In the genomic region with DNA sequence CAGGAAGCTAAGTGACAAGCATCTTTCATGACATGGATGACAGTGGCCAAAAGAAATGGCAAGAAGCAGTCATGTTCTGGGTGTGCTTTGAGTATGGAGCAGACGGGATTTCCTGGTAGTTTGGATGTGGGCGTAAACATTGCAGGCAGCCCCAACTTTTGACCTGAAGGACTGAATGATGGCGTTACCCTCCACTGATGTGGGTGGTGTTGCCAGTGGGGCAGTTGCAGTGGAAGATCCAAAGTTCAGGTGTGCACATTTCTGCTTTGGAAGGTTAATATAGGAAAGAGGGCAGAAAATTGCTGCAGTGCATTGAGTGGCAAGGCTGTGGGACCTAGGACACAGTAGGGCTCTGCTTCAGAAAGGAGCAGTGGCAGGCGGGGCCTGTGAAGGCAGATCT, we compare ENCODE assay signal across 17 mouse cellular contexts.
"Had no signal": no experiment of that assay in that cellular context is flagged by ENCODE, and none has a peak within 500 bp of the region (broad histone marks: within the 10 kb centered on the region; RNA-seq: fewer than 3 reads in every experiment).

No protein-coding gene starts in this region.

- ATAC-seq: hindbrain, postnatal 0 days; inflammation-experienced regulatory T-cells, adult 6 months; intestine, embryonic 16.5 days; lung, postnatal 0 days had no signal

- H3K27ac ChIP-seq: hindbrain, embryonic 14.5 days; hindbrain, postnatal 0 days; kidney, postnatal 0 days; limb, embryonic 12.5 days; limb, embryonic 15.5 days; liver, embryonic 15.5 days; macrophage; midbrain, embryonic 12.5 days had no signal

- H3K4me1 ChIP-seq: limb, embryonic 12.5 days; limb, embryonic 15.5 days; midbrain, embryonic 12.5 days had no signal

- H3K36me3 ChIP-seq: liver, embryonic 15.5 days had no signal

- H3K9ac ChIP-seq: hindbrain, embryonic 14.5 days; limb, embryonic 12.5 days; limb, embryonic 15.5 days; liver, embryonic 15.5 days; lung, embryonic 14.5 days; midbrain, embryonic 12.5 days had no signal

- DNase-seq: layer of hippocampus, adult 9-11 months; left cerebral cortex, postnatal 4 days; lung, embryonic 14.5 days; thymus, adult 18-20 months; thymus, postnatal 36 days had no signal

- H3K27me3 ChIP-seq: limb, embryonic 12.5 days; limb, embryonic 15.5 days; liver, embryonic 15.5 days; midbrain, embryonic 12.5 days had no signal

- H3K4me3 ChIP-seq: layer of hippocampus, adult 2 months; limb, embryonic 12.5 days; limb, embryonic 15.5 days; liver, embryonic 15.5 days; midbrain, embryonic 12.5 days had no signal

- H3K4me2 ChIP-seq: hindbrain, embryonic 14.5 days; limb, embryonic 12.5 days; limb, embryonic 15.5 days; liver, embryonic 15.5 days; lung, embryonic 14.5 days; midbrain, embryonic 12.5 days had no signal

- H3K9me3 ChIP-seq: limb, embryonic 12.5 days; limb, embryonic 15.5 days; liver, embryonic 15.5 days; midbrain, embryonic 12.5 days had no signal
